In genomic region chr4:132653799-132654198, GRCm38 (mm10) we compare ENCODE assay signal across 24 mouse cellular contexts. TPM values are rescaled to one million over a fixed set of nuclear protein-coding genes. Genes with fewer than 3 reads are reported as not detected.
A peak's percentile ranks its signal among the peaks of the same experiment; 100 is the strongest.
DNase-seq lines count a peak whose midpoint lies in the region; ATAC-seq lines count a peak whose summit lies in the region.
"Had no signal": no experiment of that assay in that cellular context is flagged by ENCODE, and none has a peak within 500 bp of the region (broad histone marks: within the 10 kb centered on the region; RNA-seq: fewer than 3 reads in every experiment).

No protein-coding gene starts in this region.

- H3K36me3 ChIP-seq in lung, embryonic 16.5 days (ENCODE audit: control insufficient read depth, insufficient read depth, low read length): peaks cover 3% of the 10 kb centered on the region; the same call in 1 of the 2 replicates
- peaks cover 15% of the 10 kb centered on the region for H3K36me3 ChIP-seq in macrophage (ENCODE audit: inconsistent target)

- WGBS in lung, embryonic 16.5 days: 36% methylated on average over 3 of the region's 3 CpGs
- 75% methylated on average over 3 of the region's 3 CpGs for WGBS in macrophage (ENCODE audit: missing documents)

- ATAC-seq in lung, embryonic 16.5 days (ENCODE audit: low read depth): peak; percentile 52; the same call in 1 of the 2 replicates
- ATAC-seq: activated CD4-positive, CD25-positive, alpha-beta regulatory T cell, adult 4 months; CD4-positive, CD25-positive, alpha-beta regulatory T cell, adult 4 months; forebrain, embryonic 13.5 days; hindbrain, postnatal 0 days; inflammation-experienced regulatory T-cells, adult 6 months had no signal

- H3K4me1 ChIP-seq in lung, embryonic 16.5 days (replicated peaks; ENCODE audit: control insufficient read depth, insufficient read depth, low read length): peaks cover 15% of the 10 kb centered on the region

- H3K9ac ChIP-seq in lung, embryonic 16.5 days (ENCODE audit: low read length): no peak overlapping the region
- H3K9ac ChIP-seq: forebrain, embryonic 13.5 days; heart, embryonic 12.5 days; heart, embryonic 15.5 days; hindbrain, embryonic 14.5 days had no signal

- no peak overlapping the region for H3K27ac ChIP-seq in lung, embryonic 16.5 days (ENCODE audit: low read length)
- H3K27ac ChIP-seq in macrophage: 0 out of 2 replicates have a peak overlapping the region, but pooled peaks have one; percentile 28
- H3K27ac ChIP-seq: forebrain, embryonic 10.5 days; forebrain, embryonic 13.5 days; heart, embryonic 15.5 days; hindbrain, embryonic 14.5 days; hindbrain, postnatal 0 days had no signal

- H3K79me2 ChIP-seq in macrophage (ENCODE audit: inconsistent target): peaks cover 96% of the 10 kb centered on the region

- H3K4me2 ChIP-seq in lung, embryonic 16.5 days (ENCODE audit: low read depth, low read length): no peak overlapping the region
- H3K4me2 ChIP-seq: forebrain, embryonic 13.5 days; heart, embryonic 12.5 days; heart, embryonic 15.5 days; hindbrain, embryonic 14.5 days had no signal

- no peaks in the 10 kb centered on the region for H3K9me3 ChIP-seq in lung, embryonic 16.5 days (ENCODE audit: control insufficient read depth, low read length)
- H3K9me3 ChIP-seq: forebrain, embryonic 10.5 days; forebrain, embryonic 13.5 days; heart, embryonic 12.5 days; heart, embryonic 15.5 days had no signal

- no peaks in the 10 kb centered on the region for H3K27me3 ChIP-seq in lung, embryonic 16.5 days (ENCODE audit: control insufficient read depth, insufficient read depth, low read depth, low read length)
- H3K27me3 ChIP-seq: forebrain, embryonic 13.5 days; heart, embryonic 12.5 days; heart, embryonic 15.5 days had no signal

- H3K4me3 ChIP-seq in lung, embryonic 16.5 days (ENCODE audit: low read length): no peak overlapping the region
- no peak overlapping the region for H3K4me3 ChIP-seq in macrophage (ENCODE audit: inconsistent target)
- H3K4me3 ChIP-seq: forebrain, embryonic 10.5 days; forebrain, embryonic 13.5 days; heart, embryonic 12.5 days; heart, embryonic 15.5 days had no signal

- DNase-seq in heart, adult 11 months: peak; percentile 2
- DNase-seq in heart, postnatal 4 days: no peak
- no peak for DNase-seq in lung, postnatal 36 days
- DNase-seq in urinary bladder, postnatal 36 days (ENCODE audit: low spot score in 2 of 2): no peak
- DNase-seq: adrenal gland, adult 8-10 months; adrenal gland, postnatal 25 days; cerebellum, adult 18-20 months; cerebellum, adult 9-10 months; cerebellum, postnatal 14 days; gastrocnemius, postnatal 14 days; heart, adult 18-20 months; heart, postnatal 10 days; heart, postnatal 36 days had no signal

RNA-seq across cellular contexts. Expression of gene Eya3, which starts 15.0 kb away (rescaled TPM):
- total RNA-seq in heart, postnatal 4 days (2021): 10 to 100 TPM; 29.9 to 35.3 TPM
- polyA plus RNA-seq in lung, embryonic 16.5 days (2015; fragmentation: Nextera tagmentation; extraction: Ambion mirVana): 26.0 and 28.1 TPM in 2 replicates
- total RNA-seq in macrophage (2018; cell fraction: chromatin; rRNA removed): 100 to 1,000 TPM in 5 of 26 experiments, 10 to 100 TPM in 21; 37.9 to 115 (median 78.3) TPM
- total RNA-seq in macrophage (2018; cell fraction: cytosol; rRNA removed): 10 to 100 TPM; 26.3 to 45.4 (median 36.3) TPM
- total RNA-seq in macrophage (2018; cell fraction: nucleus; rRNA removed): 10 to 100 TPM; 30.6 to 83.4 (median 48.7) TPM
- polyA plus RNA-seq in macrophage (2018): 29.7 to 70.2 TPM (median 32.1 TPM) in 3 replicates
